Mouse (Mus musculus) stomach, postnatal 0 days (tissue): ENCODE measurements at regions not wholly inside any gene's neighbourhood (a gene's known extent, or its start where the extent isn't known, plus 50 kb on each side); places are given as distances from the start of the nearest gene placed in this dataset.

Experiments
- CTCF ChIP-seq: IDR thresholded peaks from 2 replicates; pipeline ENCODE4 v1.5.1; 2016; ENCODE audit warnings: antibody characterized with exemption, low read depth, mild to moderate bottlenecking, moderate library complexity
- EP300 ChIP-seq: optimal IDR thresholded peaks from 2 replicates; pipeline ENCODE3; 2016; ENCODE audit warnings: antibody characterized with exemption

DNA sequence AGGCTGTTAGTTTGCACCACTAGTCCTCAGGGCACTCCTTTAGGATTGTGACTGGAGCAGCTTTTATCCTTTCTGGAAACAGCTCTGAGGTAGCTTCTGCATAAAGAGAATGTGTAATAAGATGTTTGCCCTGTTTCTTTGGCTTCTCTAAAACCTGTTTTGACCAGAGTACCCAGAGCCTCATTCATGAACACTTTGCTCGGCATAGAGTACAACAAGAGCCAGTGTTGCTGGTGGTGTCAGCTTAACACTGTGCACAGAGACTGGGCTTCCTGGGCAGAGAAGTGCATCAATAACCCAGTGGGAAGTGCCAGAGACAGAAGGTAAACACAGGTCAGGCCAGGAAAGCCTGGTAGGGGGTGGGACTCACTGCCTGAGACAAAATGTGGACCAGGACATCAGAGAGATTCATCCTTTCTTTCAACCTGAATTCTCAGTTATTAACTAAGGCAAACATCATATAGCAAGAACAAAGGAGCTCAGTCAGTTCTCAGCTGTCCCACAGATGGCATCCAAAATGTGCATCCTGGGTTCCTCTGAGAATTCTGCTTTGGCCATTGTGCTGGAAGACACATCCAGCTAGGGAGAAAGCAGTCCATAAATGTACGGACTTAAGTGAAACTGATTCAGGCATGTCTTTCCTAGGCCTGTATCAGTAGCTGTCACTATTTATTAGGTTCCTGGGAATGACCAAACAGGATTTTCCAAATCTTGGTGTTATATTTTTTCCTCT, 1102.6 kb upstream of the Slc10a2 start:
- TF ChIP-seq CTCF (no peak), EP300 (no peak)
